Mouse (Mus musculus) brain, embryonic 14.5 days (tissue): ENCODE measurements at regions not wholly inside any gene's neighbourhood (a gene's known extent, or its start where the extent isn't known, plus 50 kb on each side); places are given as distances from the start of the nearest gene placed in this dataset.

Experiments used
- CTCF ChIP-seq: fragments of 200-500 bp; IDR thresholded peaks from 2 replicates; pipeline ENCODE4 v1.5.1; 2012; ENCODE audit warnings: inconsistent platforms, mild to moderate bottlenecking, moderate library complexity, borderline replicate concordance; ENCODE audit not compliant: insufficient read depth, insufficient read length; ENCODE audit errors: extremely low read depth
- POLR2A ChIP-seq: fragments of 200-500 bp; IDR thresholded peaks from 2 replicates; pipeline ENCODE4 v1.6.1; 2012; ENCODE audit warnings: mild to moderate bottlenecking, inconsistent platforms, borderline replicate concordance; ENCODE audit not compliant: poor library complexity, insufficient read depth, insufficient read length, severe bottlenecking; ENCODE audit errors: extremely low read depth

DNA sequence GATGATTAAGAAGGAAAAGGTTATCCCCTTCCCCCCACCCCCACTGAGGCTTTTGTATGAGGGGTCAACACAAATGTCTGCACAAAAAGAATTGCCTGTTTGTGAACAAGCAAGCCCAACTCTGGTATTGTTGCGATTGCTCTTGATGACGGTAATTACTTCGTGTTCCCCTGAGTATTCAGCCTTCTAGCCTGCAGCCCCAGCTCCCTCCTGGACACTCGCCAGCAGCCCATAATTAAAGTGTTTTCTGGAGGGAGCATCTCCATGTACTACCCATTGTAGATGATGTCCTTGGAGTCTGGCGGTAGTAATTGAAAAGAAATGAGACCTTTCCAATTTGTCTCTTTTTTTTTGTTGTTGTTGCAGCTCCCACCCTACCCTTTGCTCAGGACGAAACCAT lies 293.4 kb upstream of the Lcorl start:
- TF ChIP-seq CTCF: no peak
- TF ChIP-seq POLR2A: no peak
